15 mouse cellular contexts compared by ENCODE assay signal in the genomic region with DNA sequence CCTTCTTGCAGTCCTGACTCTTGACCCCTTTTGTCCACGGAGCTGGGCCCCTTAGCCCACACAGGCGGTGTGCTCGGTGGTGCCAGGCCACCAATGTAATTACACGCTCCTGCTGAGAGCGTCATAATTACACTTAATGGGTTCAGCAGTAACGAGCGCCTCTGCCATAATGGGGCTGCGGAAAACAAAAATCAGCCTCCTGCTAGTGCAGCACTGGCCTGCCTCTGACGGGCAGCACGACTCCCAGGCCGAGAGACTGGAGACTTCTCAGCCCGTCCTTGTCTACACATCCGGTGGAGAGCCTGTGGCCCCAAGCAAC. TPM values are rescaled to one million over a fixed set of nuclear protein-coding genes. Genes with fewer than 3 reads are reported as not detected.
A peak's percentile ranks its signal among the peaks of the same experiment; 100 is the strongest.
DNase-seq lines count a peak whose midpoint lies in the region; ATAC-seq lines count a peak whose summit lies in the region.
"Had no signal": no experiment of that assay in that cellular context is flagged by ENCODE, and none has a peak within 500 bp of the region (broad histone marks: within the 10 kb centered on the region; RNA-seq: fewer than 3 reads in every experiment).

No protein-coding gene starts in this region.

- no peaks in the 10 kb centered on the region for H3K27me3 ChIP-seq in heart, embryonic 13.5 days (replicated peaks)
- peaks cover 49% of the 10 kb centered on the region for H3K27me3 ChIP-seq in forebrain, embryonic 15.5 days
- H3K27me3 ChIP-seq in limb, embryonic 12.5 days, result no peaks in the 10 kb centered on the region; the same call in none of the 2 replicates
- H3K27me3 ChIP-seq: embryonic facial prominence, embryonic 13.5 days had no signal

- no peak for DNase-seq in heart, postnatal 10 days
- peak; percentile 68 for DNase-seq in MN1 (ENCODE audit: low spot score)
- no peak for DNase-seq in right cerebral cortex, postnatal 10 days (ENCODE audit: low spot score in 2 of 2)
- DNase-seq in urinary bladder, adult 2 months (ENCODE audit: low spot score), result no peak
- DNase-seq in lung, postnatal 10 days, result no peak

- H3K4me1 ChIP-seq in heart, embryonic 13.5 days, result peaks cover 28% of the 10 kb centered on the region
- peaks cover 12% of the 10 kb centered on the region for H3K4me1 ChIP-seq in forebrain, embryonic 15.5 days
- H3K4me1 ChIP-seq in limb, embryonic 12.5 days (replicated peaks), result peaks cover 20% of the 10 kb centered on the region

- 55% methylated on average over 13 of the region's 13 CpGs for WGBS in heart, embryonic 13.5 days
- WGBS in forebrain, embryonic 15.5 days, result 7% methylated on average over 13 of the region's 13 CpGs
- 18% methylated on average over 13 of the region's 13 CpGs for WGBS in limb, embryonic 12.5 days

- H3K9ac ChIP-seq in heart, embryonic 13.5 days, result no peak overlapping the region
- H3K9ac ChIP-seq in forebrain, embryonic 15.5 days (replicated peaks), result no peak overlapping the region
- no peak overlapping the region for H3K9ac ChIP-seq in limb, embryonic 12.5 days (replicated peaks)
- H3K9ac ChIP-seq: embryonic facial prominence, embryonic 13.5 days; liver, postnatal 0 days had no signal

- H3K36me3 ChIP-seq in heart, embryonic 13.5 days, result peaks cover 26% of the 10 kb centered on the region
- no peaks in the 10 kb centered on the region for H3K36me3 ChIP-seq in forebrain, embryonic 15.5 days
- H3K36me3 ChIP-seq in limb, embryonic 12.5 days, result peaks cover 42% of the 10 kb centered on the region

- H3K4me2 ChIP-seq in heart, embryonic 13.5 days, result no peak overlapping the region
- no peak overlapping the region for H3K4me2 ChIP-seq in forebrain, embryonic 15.5 days (replicated peaks)
- H3K4me2 ChIP-seq in limb, embryonic 12.5 days, result no peak overlapping the region
- H3K4me2 ChIP-seq: embryonic facial prominence, embryonic 13.5 days had no signal

- H3K27ac ChIP-seq in heart, embryonic 13.5 days (replicated peaks), result 0 out of 2 replicates have a peak overlapping the region, but pooled peaks have one; percentile 14
- 0 out of 2 replicates have a peak overlapping the region, but pooled peaks have one; percentile 27 for H3K27ac ChIP-seq in forebrain, embryonic 15.5 days (replicated peaks)
- H3K27ac ChIP-seq in limb, embryonic 12.5 days, result peak overlapping the region; percentile 31; the same call in 1 of the 2 replicates
- H3K27ac ChIP-seq: embryonic facial prominence, embryonic 13.5 days; macrophage had no signal

- ATAC-seq in heart, embryonic 13.5 days (ENCODE audit: extremely low read depth, insufficient number of reproducible peaks, low FRiP score, low TSS enrichment), result no peak
- ATAC-seq in forebrain, embryonic 15.5 days (replicated peaks), result peak; percentile 49
- no peak for ATAC-seq in limb, embryonic 12.5 days (ENCODE audit: insufficient number of reproducible peaks, insufficient read depth, low FRiP score, low TSS enrichment, low read depth)

- no peak overlapping the region for H3K4me3 ChIP-seq in heart, embryonic 13.5 days
- H3K4me3 ChIP-seq in forebrain, embryonic 15.5 days, result no peak overlapping the region
- no peak overlapping the region for H3K4me3 ChIP-seq in limb, embryonic 12.5 days (replicated peaks)
- H3K4me3 ChIP-seq: embryonic facial prominence, embryonic 13.5 days had no signal

- H3K9me3 ChIP-seq in heart, embryonic 13.5 days, result no peaks in the 10 kb centered on the region
- no peaks in the 10 kb centered on the region for H3K9me3 ChIP-seq in forebrain, embryonic 15.5 days
- no peaks in the 10 kb centered on the region for H3K9me3 ChIP-seq in limb, embryonic 12.5 days
- H3K9me3 ChIP-seq: embryonic facial prominence, embryonic 13.5 days had no signal

- intact Hi-C loops in heart, postnatal 10 days (cut with DNase I), result loop anchor here (1.0 to 5.0 kb wide), 2 partner anchors 72 to 299 kb away; no protein-coding TSS in a partner anchor

RNA-seq across cellular contexts. Expression of a gene that starts 29.4 kb away (rescaled TPM):
- 0.78 TPM in 1 of 2 replicates, not detected in the other for polyA plus RNA-seq in heart, embryonic 13.5 days (2015; fragmentation: Nextera tagmentation; extraction: Ambion mirVana)
- total RNA-seq in heart, postnatal 10 days (2021), result not detected
- polyA plus RNA-seq in forebrain, embryonic 15.5 days (2015; fragmentation: Nextera tagmentation; extraction: Ambion mirVana), result 0.77 and 0.94 TPM in 2 replicates
- 0.70 TPM in 1 of 2 replicates, not detected in the other for polyA plus RNA-seq in limb, embryonic 12.5 days (2016; fragmentation: Nextera tagmentation; extraction: Ambion mirVana)
- polyA plus RNA-seq in urinary bladder, adult 2 months (2012; rRNA removed), result 0.22 and 0.40 TPM in 2 replicates
- total RNA-seq: adrenal gland, adult 2 months; left cerebral cortex, adult 18-20 months had no signal
- polyA plus RNA-seq: frontal cortex, adult 2 months; liver, postnatal 0 days; macrophage had no signal

RNA-seq across cellular contexts. Expression of a gene that starts 32.4 kb away (rescaled TPM):
- not detected in 2 replicates for polyA plus RNA-seq in heart, embryonic 13.5 days (2015; fragmentation: Nextera tagmentation; extraction: Ambion mirVana)
- total RNA-seq in heart, postnatal 10 days (2021), result 1 to 10 TPM; 6.0 to 6.7 TPM
- polyA plus RNA-seq in forebrain, embryonic 15.5 days (2015; fragmentation: Nextera tagmentation; extraction: Ambion mirVana), result not detected in 2 replicates
- polyA plus RNA-seq in limb, embryonic 12.5 days (2016; fragmentation: Nextera tagmentation; extraction: Ambion mirVana), result not detected in 2 replicates
- polyA plus RNA-seq in urinary bladder, adult 2 months (2012; rRNA removed), result 7.2 and 9.2 TPM in 2 replicates
- total RNA-seq: left cerebral cortex, adult 18-20 months had no signal
- polyA plus RNA-seq: frontal cortex, adult 2 months; macrophage had no signal

RNA-seq across cellular contexts. Expression of a gene that starts 35.1 kb away (rescaled TPM):
- 6.5 and 8.1 TPM in 2 replicates for polyA plus RNA-seq in heart, embryonic 13.5 days (2015; fragmentation: Nextera tagmentation; extraction: Ambion mirVana)
- total RNA-seq in heart, postnatal 10 days (2021), result 1 to 10 TPM; 7.9 to 8.4 TPM
- polyA plus RNA-seq in forebrain, embryonic 15.5 days (2015; fragmentation: Nextera tagmentation; extraction: Ambion mirVana), result 13.8 and 15.8 TPM in 2 replicates
- polyA plus RNA-seq in limb, embryonic 12.5 days (2016; fragmentation: Nextera tagmentation; extraction: Ambion mirVana), result 10.1 and 11.6 TPM in 2 replicates
- polyA plus RNA-seq in urinary bladder, adult 2 months (2012; rRNA removed), result 28.6 and 59.3 TPM in 2 replicates
- polyA plus RNA-seq: macrophage had no signal

RNA-seq across cellular contexts. Expression of a gene that starts 53.1 kb away (rescaled TPM):
- polyA plus RNA-seq in heart, embryonic 13.5 days (2015; fragmentation: Nextera tagmentation; extraction: Ambion mirVana), result not detected in 2 replicates
- 1 to 10 TPM; 2.3 to 2.4 TPM for total RNA-seq in heart, postnatal 10 days (2021)
- not detected in 2 replicates for polyA plus RNA-seq in forebrain, embryonic 15.5 days (2015; fragmentation: Nextera tagmentation; extraction: Ambion mirVana)
- not detected in 2 replicates for polyA plus RNA-seq in limb, embryonic 12.5 days (2016; fragmentation: Nextera tagmentation; extraction: Ambion mirVana)
- polyA plus RNA-seq in urinary bladder, adult 2 months (2012; rRNA removed), result 0.28 and 0.37 TPM in 2 replicates
- total RNA-seq: left cerebral cortex, adult 18-20 months had no signal
- polyA plus RNA-seq: frontal cortex, adult 2 months; liver, postnatal 0 days; macrophage had no signal

RNA-seq across cellular contexts. Expression of a gene that starts 55.9 kb away (rescaled TPM):
- 0.23 and 0.47 TPM in 2 replicates for polyA plus RNA-seq in heart, embryonic 13.5 days (2015; fragmentation: Nextera tagmentation; extraction: Ambion mirVana)
- not detected for total RNA-seq in heart, postnatal 10 days (2021)
- polyA plus RNA-seq in forebrain, embryonic 15.5 days (2015; fragmentation: Nextera tagmentation; extraction: Ambion mirVana), result 1.00 and 1.9 TPM in 2 replicates
- not detected in 2 replicates for polyA plus RNA-seq in limb, embryonic 12.5 days (2016; fragmentation: Nextera tagmentation; extraction: Ambion mirVana)
- polyA plus RNA-seq in urinary bladder, adult 2 months (2012; rRNA removed), result 0.12 and 0.15 TPM in 2 replicates
- total RNA-seq: gastrocnemius, postnatal 4 days had no signal
- polyA plus RNA-seq: embryonic facial prominence, embryonic 13.5 days; macrophage had no signal
